1 mouse cellular context compared by ENCODE assay signal in the genomic region with DNA sequence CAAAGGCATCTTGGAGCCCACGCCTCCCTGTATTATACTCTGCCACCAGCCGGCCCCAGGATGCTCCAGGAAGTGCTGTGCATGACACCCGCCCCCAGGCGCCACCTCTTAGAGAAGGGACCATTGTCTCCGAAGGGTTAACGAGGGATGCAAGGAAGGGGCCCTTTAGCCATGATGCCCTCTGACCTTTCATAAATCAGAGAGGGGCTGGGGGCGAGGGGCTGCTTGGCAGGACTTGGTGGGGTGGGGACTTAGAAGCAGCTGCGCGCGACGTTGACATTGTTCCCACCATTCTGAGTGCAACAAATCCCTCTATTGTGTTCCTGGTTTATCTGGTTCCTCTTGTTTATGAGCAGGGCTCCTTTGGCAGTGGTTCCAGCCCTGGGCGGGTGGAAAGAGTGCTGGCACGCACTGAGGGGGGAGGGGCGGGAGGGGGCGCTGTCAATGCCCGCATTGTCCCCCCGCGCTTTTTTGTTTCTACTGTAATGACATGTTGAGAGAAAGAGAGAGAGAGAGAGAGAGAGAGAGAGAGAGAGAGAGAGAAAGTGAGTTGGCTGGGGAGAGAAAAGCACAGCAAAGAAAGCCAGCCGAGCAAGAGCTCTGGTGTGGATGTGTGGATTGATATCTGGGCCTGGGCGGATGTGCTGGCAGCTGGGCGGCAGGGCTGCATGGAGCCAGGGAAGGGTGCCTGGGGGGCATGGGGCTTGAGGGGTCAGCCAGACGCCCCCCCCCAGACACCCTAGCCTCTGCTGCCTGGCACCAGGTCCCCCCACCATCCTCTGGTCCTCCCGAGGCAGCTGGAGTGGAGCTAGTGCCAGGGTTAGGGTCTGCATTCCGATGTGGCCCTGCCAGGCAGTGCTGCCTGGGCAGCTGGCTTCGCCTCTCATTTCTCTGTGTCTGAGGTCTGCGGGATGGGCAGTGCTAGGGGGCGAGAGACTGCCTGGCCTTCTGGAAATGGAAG.
TF ChIP-seq lines count a peak whose summit lies in the region.

No protein-coding gene starts in this region.

TF ChIP-seq in ES-E14, 5 proteins besides CTCF, POLR2A, EP300 and RAD21:
- TF ChIP-seq MAFK (IDR thresholded peaks at IDR 0.05; ENCODE audit: insufficient read depth, low read depth, low read length) (no peak), ZC3H11A (IDR thresholded peaks at IDR 0.05; ENCODE audit: borderline replicate concordance, low read depth, low read length) (no peak), HCFC1 (IDR thresholded peaks at IDR 0.05; ENCODE audit: borderline replicate concordance, insufficient read depth, low read length) (no peak), ZNF384 (IDR thresholded peaks at IDR 0.05; ENCODE audit: low read depth, low read length) (no peak), CHD2 (IDR thresholded peaks at IDR 0.05; ENCODE audit: low read depth, low read length) (no peak)
